Mouse (Mus musculus): Measurements from ENCODE around the gene Kpna6. TPM values are rescaled to one million over a fixed set of nuclear protein-coding genes. Genes with fewer than 3 reads are reported as not detected.
A peak's percentile ranks its signal among the peaks of the same experiment; 100 is the strongest.

Gene Kpna6
- polyA plus RNA-seq, 1 experiment from 2014 or later, result 16.9 TPM

DNA sequence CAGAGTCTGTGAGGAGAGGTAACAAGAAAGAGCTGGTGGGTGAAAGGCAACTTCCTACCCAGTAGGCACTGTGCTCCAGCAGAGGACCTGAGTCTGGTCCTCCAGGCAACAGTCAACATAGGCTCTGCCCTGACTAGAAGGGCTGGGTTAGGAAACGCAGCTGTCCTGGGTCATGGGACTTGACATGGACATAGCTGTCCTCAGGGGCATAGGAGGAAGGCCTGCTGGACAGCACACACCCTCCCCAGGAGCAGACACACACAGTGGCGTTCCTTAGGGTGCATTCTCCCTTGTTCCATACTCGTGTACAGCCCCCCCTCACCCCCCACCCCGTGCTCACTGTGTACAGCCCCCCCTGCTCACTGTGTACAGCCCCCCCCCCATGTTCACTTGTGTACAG lies 62.1 kb downstream of the Kpna6 start:
- Histone ChIP-seq H3K27ac (no peak overlapping the region), H3K4me1 (replicated peaks) (no peaks in the 10 kb centered on the region), H3K9ac (replicated peaks) (no peak overlapping the region), H3K27me3 (no peaks in the 10 kb centered on the region), H3K9me3 (no peaks in the 10 kb centered on the region), H3K4me2 (replicated peaks) (no peak overlapping the region), H3K4me3 (replicated peaks) (no peak overlapping the region), H3K36me3 (peaks cover 48% of the 10 kb centered on the region)
- WGBS, result 76% methylated on average over 4 of the region's 4 CpGs
- ATAC-seq, result 0 out of 2 replicates have a peak, but pooled peaks have one; percentile 26

DNA sequence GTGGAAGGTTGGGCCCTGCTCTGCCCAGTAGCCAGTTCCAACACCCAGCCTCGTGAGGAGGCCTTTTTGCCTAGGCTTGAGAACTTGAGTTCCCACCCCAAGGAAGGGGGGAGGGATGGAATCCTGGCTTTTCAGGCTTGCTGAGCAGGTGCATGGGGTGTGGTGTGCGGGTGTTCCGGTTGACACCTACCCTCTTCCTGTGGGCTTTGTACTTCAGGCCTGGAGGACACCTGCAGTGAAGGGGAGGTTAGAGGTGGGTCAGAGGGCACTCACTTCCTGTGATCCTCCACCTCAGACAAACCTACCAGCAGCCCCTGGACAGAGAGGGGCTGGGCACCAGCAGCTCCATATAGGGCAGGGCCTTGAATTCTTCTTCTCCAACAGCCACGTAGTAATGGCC lies 62.5 kb downstream of the Kpna6 start:
- Histone ChIP-seq H3K4me3 (replicated peaks) (no peak overlapping the region), H3K9ac (replicated peaks) (no peak overlapping the region), H3K9me3 (no peaks in the 10 kb centered on the region), H3K4me2 (replicated peaks) (no peak overlapping the region), H3K4me1 (replicated peaks) (no peaks in the 10 kb centered on the region), H3K27me3 (no peaks in the 10 kb centered on the region), H3K36me3 (peaks cover 51% of the 10 kb centered on the region), H3K27ac (no peak overlapping the region)
- no peak for ATAC-seq
- WGBS, result 77% methylated on average over 4 of the region's 4 CpGs

DNA sequence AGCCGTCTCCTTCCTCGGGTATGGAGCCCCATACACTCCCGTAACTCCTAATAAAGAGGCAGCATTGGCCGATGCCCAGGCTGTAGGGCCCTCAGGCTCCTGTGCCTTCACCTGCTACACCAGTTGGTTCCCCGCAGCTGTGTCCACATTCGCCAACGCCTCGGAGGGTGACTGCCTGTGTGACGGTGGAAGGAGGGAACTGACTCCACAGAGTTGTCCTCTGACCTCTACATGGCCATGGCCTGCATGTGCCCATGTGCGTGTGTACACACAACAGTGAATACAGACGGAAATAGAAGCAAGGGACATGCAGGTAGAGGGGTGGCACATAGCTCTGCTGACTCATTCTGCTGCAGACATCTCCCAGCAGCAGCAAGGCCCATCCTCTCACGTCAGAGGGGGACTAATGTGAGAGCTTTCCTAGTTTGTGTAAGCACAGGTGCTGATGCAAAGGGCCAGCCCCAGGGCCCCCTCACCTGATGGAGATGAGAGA lies 63.4 kb downstream of the Kpna6 start:
- Histone ChIP-seq H3K27ac (no peak overlapping the region), H3K9me3 (no peaks in the 10 kb centered on the region), H3K4me3 (replicated peaks) (no peak overlapping the region), H3K4me2 (replicated peaks) (no peak overlapping the region), H3K36me3 (peaks cover 58% of the 10 kb centered on the region), H3K4me1 (replicated peaks) (no peaks in the 10 kb centered on the region), H3K9ac (replicated peaks) (no peak overlapping the region), H3K27me3 (no peaks in the 10 kb centered on the region)
- ATAC-seq, result peak; percentile 47
- 89% methylated on average over 12 of the region's 12 CpGs for WGBS

DNA sequence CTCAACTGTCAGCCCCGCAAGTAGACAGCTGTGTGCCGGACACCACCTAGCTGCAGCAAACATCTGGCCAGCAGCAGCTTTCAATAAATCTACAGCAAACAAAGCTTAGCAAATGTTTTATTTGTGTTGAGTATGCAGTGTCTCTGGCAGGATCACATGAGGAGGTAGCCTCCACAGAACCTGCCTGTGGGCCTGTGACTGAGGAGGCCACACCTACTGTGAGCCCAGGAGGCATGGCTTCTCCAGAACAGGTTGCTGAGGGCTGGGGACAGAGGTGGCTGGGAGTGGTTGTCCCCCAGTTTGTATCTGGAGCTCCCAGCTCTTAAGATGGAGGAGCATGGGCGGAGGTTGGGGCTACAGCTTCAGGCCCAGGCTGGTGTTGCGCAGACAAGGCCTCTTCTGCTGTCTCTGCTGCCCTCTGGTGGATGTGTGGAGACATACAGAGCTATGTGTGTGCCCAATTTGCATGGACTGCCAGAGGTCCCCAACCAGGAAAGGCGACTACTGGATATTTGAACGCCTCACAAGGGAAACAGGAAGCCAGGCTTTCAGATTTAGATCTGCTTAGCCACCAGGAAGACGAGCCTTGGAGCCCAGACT lies 64.0 kb downstream of the Kpna6 start:
- Histone ChIP-seq H3K4me2 (replicated peaks) (no peak overlapping the region), H3K9ac (replicated peaks) (peak overlapping the region; percentile 42), H3K9me3 (no peaks in the 10 kb centered on the region), H3K27me3 (no peaks in the 10 kb centered on the region), H3K36me3 (peaks cover 58% of the 10 kb centered on the region), H3K27ac (peak overlapping the region; percentile 44; the same call in 1 of the 2 replicates), H3K4me3 (replicated peaks) (no peak overlapping the region), H3K4me1 (replicated peaks) (no peaks in the 10 kb centered on the region)
- WGBS, result 36% methylated on average over 7 of the region's 7 CpGs
- ATAC-seq, result peak; percentile 87

DNA sequence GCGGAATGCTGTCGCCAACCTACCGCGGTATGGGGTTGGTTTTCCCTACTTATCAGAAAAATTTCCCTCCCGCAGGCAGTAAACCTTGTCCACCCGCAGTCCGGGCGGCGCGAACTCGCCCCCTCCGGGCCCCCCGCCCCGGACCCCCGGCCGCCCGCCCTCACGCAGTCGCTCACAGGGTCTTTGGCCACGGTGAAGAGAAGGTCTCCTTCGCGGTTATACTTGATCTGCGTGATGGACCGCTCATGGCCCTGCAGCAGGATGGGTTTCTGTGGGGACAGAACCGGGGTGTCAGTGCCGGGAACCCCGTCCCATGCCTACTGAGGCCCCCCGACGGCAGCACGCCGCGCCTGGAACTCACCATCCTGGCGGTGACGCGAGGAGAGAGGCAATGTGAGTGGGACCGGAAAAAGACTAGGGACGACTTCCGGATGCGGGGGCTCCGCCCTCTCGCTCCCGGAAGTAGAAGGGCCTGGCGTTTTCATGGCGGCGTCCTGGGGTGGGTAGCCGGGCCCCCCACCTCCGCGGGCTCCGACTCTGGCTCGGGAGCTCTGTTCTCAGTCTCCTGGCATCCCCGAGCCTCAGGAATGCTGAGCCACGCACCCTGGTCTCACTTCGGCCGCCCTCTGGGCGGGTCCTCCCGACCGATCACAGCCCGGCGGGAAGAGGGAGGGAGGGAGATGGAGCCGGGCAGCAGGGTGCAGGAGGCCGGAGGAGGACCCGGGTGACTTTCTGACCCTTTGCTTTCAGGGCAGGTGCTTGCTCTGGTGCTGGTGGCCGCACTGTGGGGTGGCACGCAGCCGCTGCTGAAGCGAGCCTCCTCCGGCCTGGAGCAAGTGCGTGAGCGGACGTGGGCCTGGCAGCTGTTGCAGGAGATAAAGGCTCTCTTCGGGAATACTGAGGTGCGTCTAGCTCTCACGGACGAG lies 72.1 kb downstream of the Kpna6 start, which contains the start of the genes Eif3i and Tmem234:
TSS of gene Eif3i (minus strand) at position 416 of the 926 bp plus-strand sequence.
TSS of gene Tmem234 (plus strand) at position 436 of the 926 bp plus-strand sequence.
- Histone ChIP-seq H3K9ac (replicated peaks) (peak within 1 kb of the TSS; percentile 96), H3K27ac (peak within 1 kb of the TSS; percentile 64), H3K4me1 (replicated peaks) (peaks cover 33% of the 10 kb centered on the region), H3K9me3 (no peaks in the 10 kb centered on the region), H3K36me3 (peaks cover 56% of the 10 kb centered on the region), H3K4me3 (replicated peaks) (peak within 1 kb of the TSS; percentile 99), H3K27me3 (no peaks in the 10 kb centered on the region), H3K4me2 (replicated peaks) (peak within 1 kb of the TSS; percentile 86)
- WGBS, result under 1% methylated on average over 72 of the region's 74 CpGs
- peak; percentile 91 for ATAC-seq

Small RNA genes within 50 kb of the gene (microRNA-seq; reads per million reads assigned to microRNA genes)
- gene Mir7016, result 0.82 reads per million

Other genes with a start within 250 kb of the Kpna6 start
- gene Zbtb8b, start 231.9 kb downstream of the Kpna6 start, polyA plus RNA-seq (2015; fragmentation: Nextera tagmentation; extraction: Ambion mirVana), result 12.0 TPM in 2 replicates
- gene Bsdc1, start 211.2 kb downstream of the Kpna6 start, polyA plus RNA-seq (2015; fragmentation: Nextera tagmentation; extraction: Ambion mirVana), result 34.0 and 36.7 TPM in 2 replicates
- gene Tssk3, start 181.7 kb downstream of the Kpna6 start, polyA plus RNA-seq (2015; fragmentation: Nextera tagmentation; extraction: Ambion mirVana), result 0.16 and 0.26 TPM in 2 replicates
- not detected in 2 replicates for gene Fam229a, start 181.6 kb downstream of the Kpna6 start, polyA plus RNA-seq (2015; fragmentation: Nextera tagmentation; extraction: Ambion mirVana)
- 1,749 and 1,885 TPM in 2 replicates for gene Marcksl1, start 159.2 kb downstream of the Kpna6 start, polyA plus RNA-seq (2015; fragmentation: Nextera tagmentation; extraction: Ambion mirVana)
- 138 TPM in 2 replicates for gene Hdac1, start 130.1 kb downstream of the Kpna6 start, polyA plus RNA-seq (2015; fragmentation: Nextera tagmentation; extraction: Ambion mirVana)
- 5.9 and 7.1 TPM in 2 replicates for gene Lck, start 99.1 kb downstream of the Kpna6 start, polyA plus RNA-seq (2015; fragmentation: Nextera tagmentation; extraction: Ambion mirVana)
- 0.22 and 0.35 TPM in 2 replicates for gene Fam167b, start 94.2 kb downstream of the Kpna6 start, polyA plus RNA-seq (2015; fragmentation: Nextera tagmentation; extraction: Ambion mirVana)
- gene Eif3i, start 72.1 kb downstream of the Kpna6 start, polyA plus RNA-seq (2015; fragmentation: Nextera tagmentation; extraction: Ambion mirVana), result 210 and 220 TPM in 2 replicates
- gene Tmem234, start 72.1 kb downstream of the Kpna6 start, polyA plus RNA-seq (2015; fragmentation: Nextera tagmentation; extraction: Ambion mirVana), result 205 and 214 TPM in 2 replicates
- 2.6 and 3.5 TPM in 2 replicates for gene Dcdc2b, start 58.5 kb downstream of the Kpna6 start, polyA plus RNA-seq (2015; fragmentation: Nextera tagmentation; extraction: Ambion mirVana)
- 30.0 and 35.8 TPM in 2 replicates for gene Iqcc, start 53.7 kb downstream of the Kpna6 start, polyA plus RNA-seq (2015; fragmentation: Nextera tagmentation; extraction: Ambion mirVana)
- gene Ccdc28b, start 48.8 kb downstream of the Kpna6 start, polyA plus RNA-seq (2015; fragmentation: Nextera tagmentation; extraction: Ambion mirVana), result 133 and 137 TPM in 2 replicates
- 62.9 and 66.3 TPM in 2 replicates for gene Txlna, start 31.7 kb downstream of the Kpna6 start, polyA plus RNA-seq (2015; fragmentation: Nextera tagmentation; extraction: Ambion mirVana)
- 20.3 and 24.0 TPM in 2 replicates for gene Tmem39b, start 24.1 kb upstream of the Kpna6 start, polyA plus RNA-seq (2015; fragmentation: Nextera tagmentation; extraction: Ambion mirVana)
- 180 and 182 TPM in 2 replicates for gene Khdrbs1, start 69.5 kb upstream of the Kpna6 start, polyA plus RNA-seq (2015; fragmentation: Nextera tagmentation; extraction: Ambion mirVana)
- gene Ptp4a2, start 138.5 kb upstream of the Kpna6 start, polyA plus RNA-seq (2015; fragmentation: Nextera tagmentation; extraction: Ambion mirVana), result 287 and 316 TPM in 2 replicates

All from midbrain, embryonic 13.5 days (tissue).